Mouse (Mus musculus) embryo, embryonic 11 days (tissue): ENCODE results near the gene Pde6b.
A peak's percentile ranks its signal among the peaks of the same experiment; 100 is the strongest.

Source experiments
- DNase-seq: peaks from one replicate; pipeline ENCODE4 v3.0.0-alpha.2; 2015

The Pde6b gene

DNA sequence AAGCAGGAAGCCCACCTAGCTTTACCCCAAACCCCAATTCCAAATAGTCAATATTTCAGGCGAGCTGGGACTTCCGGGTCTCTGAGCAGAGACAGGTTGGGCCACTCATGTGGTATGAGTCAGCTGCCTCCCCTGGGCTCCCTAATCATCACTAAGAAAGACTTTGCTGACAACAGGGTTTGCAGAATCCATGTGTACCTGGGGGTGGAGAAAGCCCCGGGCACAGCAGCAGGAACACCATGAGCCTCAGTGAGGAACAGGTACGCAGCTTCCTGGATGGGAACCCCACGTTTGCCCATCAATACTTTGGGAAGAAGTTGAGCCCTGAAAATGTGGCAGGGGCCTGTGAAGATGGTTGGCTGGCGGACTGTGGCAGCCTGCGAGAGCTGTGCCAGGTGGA, at the start of gene Pde6b:
Gene Pde6b, plus strand, starts transcription at position 191 of the 400 bp plus-strand sequence.
- no peak for DNase-seq

DNA sequence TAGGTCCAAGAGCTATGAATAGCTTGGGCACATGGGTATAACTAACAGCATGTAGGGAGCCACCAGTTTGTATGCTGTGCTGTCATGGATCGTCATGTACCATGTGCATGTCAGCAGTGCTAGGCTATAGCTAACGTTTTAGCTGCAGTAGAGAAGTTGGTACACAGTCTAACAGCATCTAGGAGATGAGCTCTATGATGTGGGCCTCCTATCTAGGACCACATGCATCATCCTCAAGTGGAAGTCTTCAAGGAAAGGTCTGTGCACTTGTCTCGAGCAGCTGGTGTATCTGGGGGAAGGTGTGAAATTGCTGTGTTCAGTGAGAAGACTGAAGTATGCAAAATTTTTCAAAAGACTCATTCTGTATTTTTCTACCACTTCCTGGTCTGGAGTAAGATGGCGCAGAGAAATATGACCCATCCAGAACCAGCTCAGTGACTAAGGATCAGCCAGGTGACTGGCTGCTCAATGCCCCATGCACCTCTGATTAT, 44.5 kb upstream of the Pde6b start:
- DNase-seq, result no peak

- DNase-seq, result no peak
Measured at GRCm38 (mm10) chr5:108345313-108346071, 42.7 kb upstream of the Pde6b start.

DNA sequence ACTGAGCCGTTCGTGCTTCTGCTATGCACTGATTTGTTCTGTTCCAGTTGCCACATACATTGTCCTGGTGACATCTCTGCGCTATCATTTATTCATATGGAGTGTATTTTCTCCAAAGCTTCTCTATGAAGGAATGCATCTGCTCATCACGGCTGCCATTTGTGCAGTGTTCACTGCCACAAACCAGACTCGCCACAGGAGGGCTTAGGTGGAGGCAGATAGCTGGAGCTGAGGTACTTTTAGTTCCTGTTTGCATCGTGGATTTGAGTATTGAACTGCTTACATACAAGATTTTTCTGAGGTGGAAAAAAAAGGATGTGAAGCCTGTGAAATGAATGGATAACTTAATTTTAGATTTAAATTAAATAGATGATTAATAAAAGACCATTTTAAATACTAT, 40.3 kb upstream of the Pde6b start:
- DNase-seq, result no peak

DNA sequence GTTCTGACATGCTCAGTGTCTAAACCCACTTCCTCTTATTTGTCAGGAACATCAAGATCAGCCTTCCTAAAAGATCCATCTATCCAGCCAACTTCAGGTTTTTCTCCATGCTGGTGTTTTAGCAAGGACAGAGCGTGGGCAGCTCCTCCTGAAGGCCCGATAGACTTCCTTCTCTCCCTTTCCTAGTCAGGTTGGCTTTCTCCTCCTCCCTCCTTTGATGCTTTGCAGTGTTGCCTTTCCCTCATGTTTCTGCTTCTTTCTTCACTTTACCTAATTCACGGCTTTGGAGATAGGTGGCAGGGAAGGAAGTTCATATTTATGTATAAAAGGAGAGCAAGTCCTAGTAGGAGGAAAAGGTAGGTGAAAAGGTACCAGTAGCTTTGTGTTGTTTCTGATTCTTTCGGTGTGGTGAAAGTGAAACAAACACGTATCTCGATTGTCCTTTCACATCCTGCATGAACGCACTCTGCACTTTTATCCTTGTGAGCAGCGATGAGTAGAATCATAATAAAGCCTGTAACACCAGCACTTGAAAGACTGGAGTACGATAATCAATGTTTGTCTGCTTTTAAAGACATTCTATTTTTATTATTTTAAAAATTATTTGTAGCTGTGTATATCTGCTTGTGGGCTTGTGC, 38.6 kb upstream of the Pde6b start:
- DNase-seq, result no peak

GRCm38 (mm10) chr5:108354056-108354455, 34.1 kb upstream of the Pde6b start:
- DNase-seq, result no peak

DNA sequence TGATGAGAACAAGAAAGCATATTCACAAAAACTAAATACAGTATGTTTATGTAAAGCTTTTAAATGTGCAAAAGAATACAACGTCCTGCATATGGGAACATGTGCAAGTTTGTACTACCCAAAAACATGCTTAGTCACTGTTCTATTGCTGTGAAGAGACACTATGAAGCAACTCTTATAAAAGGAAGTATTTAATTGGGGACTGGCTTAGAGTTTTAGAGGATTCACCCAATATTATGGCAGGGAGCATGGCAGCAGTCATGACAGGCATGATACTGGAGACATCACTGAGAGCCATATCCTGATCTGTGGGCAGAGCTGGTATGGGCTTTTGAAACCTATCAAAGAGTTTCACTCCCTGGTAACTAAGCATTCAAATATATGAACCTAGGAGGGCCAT, 30.3 kb upstream of the Pde6b start:
- DNase-seq, result no peak

GRCm38 (mm10) chr5:108359491-108359890, 28.7 kb upstream of the Pde6b start:
- DNase-seq, result no peak

GRCm38 (mm10) chr5:108360211-108360610, 28.0 kb upstream of the Pde6b start:
- DNase-seq, result no peak

GRCm38 (mm10) chr5:108362330-108362729, 25.9 kb upstream of the Pde6b start:
- DNase-seq, result no peak

GRCm38 (mm10) chr5:108366328-108366983, 21.7 kb upstream of the Pde6b start:
- no peak for DNase-seq

- DNase-seq, result peak; percentile 66
Measured at GRCm38 (mm10) chr5:108366984-108367841, 21.0 kb upstream of the Pde6b start.

DNA sequence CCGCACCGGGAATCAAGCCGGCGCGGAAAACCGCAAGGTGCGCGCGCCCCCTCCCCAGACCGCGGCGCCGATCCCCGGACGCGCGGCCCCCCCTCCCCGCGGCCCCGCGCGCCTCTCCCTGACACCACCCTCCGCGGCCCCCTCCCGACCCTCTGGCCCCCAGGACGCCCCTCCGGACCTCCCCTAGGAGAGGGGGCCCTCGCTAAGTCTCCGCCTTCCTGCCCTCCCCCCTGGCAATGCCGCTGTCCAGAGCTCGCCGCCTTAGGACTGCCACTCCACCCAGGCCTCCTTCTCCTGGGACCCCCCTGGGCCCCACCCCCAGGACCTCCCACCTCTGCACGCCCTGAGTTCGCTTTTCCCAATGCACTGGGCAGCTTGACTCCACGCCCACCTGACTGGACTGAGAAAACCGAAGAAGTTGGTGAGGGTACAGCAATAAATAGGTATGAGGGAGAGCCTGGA, 20.3 kb upstream of the Pde6b start, which contains the start of gene Gm42517:
Gene Gm42517, minus strand, starts transcription at position 52 of the 462 bp plus-strand sequence.
- DNase-seq, result peak; percentile 7

DNA sequence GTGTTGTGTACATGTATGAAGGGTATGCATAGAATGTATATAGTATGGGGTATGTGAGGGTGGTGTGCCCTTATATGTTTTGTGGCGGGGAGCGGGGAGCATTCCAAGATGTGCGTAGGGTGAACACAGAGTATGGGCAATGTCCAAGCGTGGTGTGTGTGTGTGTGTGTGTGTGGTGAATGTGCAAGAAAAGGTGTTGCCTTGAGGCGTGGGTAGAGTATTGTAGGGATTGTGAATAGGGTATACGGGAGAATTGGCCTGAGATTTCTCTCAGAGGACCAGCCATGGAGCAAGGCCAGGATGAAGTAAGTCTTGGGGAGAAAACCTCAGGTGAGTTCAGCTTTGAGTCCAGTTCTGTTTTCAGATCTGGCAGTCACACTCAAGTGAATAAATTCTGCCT, 19.7 kb upstream of the Pde6b start:
- DNase-seq, result no peak

DNA sequence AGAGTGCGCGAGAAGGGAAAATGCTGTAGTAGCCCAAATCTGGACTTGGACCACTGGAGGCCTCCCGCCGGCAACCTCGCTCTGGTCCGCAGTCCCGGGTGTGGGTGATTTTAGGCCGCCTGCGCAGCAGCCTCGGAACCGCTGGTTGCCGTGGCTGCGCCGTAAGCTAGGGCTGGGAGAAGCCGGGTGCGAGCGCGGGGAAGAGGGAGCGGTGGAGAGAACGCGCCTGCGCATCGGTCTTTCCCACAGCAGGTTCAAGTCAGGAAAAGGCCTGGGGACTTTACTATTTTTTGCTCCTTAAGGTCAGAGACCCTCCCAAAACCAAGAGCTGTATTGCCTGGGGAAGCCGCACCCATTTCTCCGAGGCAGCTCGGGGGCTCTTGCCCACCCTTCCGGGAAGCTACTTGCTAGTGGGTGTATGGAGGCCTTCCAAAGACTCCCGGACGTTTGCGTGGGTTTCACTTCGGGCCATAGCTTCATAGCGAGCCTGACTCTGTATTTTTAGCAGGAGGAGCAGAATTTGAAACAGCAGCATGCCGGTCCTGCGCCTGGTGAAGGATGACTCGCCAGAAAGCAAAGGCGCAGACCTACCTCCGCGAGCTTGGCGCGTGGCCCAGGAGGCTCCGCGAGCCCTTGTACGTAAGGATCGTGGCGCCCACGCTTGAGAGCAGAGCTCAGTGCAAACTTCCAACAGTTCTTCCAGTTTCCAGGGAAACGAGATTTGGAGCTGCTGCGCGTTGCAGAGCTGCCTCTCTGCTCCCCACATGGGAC, 19.2 kb upstream of the Pde6b start:
- DNase-seq, result peak; percentile 55

- DNase-seq, result no peak
Measured at GRCm38 (mm10) chr5:108369964-108370363, 18.2 kb upstream of the Pde6b start.

DNA sequence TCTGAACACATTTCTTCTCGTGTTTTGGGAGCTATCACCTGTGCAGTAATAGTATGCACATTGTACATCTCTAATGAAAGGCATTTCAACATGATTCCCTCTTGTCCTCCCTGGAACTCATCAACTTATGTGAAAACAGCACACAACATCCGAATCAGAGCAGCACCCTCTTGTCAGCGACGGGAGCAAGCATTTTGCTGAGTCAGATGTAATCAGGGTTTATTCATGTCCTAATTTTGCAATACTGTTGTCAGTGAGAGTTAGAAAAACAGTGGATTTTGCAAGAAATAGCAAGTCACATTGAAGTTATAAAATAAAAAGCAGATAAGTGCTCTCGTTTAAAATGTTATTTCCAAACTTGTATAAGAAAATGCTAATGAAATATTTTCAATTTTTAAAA, 14.1 kb upstream of the Pde6b start:
- DNase-seq, result no peak

DNA sequence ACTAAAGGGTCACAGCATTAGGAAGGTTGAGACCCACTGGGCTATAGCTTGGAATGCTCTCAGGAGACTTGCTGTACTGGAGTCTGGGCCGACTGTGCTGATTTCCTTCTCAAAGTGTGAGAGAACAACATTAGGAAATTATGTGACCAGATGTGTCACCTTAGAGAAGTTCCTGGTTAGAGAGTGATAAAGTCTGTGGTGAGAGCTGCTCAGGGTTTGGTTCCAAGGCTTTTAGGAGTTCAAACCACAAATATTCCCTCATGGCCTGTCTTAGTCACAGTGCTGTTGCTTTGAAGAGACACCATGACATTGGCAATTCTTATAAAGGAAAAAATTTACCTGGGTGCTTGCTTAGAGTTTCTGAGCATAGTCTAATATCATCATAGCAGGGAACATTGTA, 12.1 kb upstream of the Pde6b start:
- no peak for DNase-seq

DNA sequence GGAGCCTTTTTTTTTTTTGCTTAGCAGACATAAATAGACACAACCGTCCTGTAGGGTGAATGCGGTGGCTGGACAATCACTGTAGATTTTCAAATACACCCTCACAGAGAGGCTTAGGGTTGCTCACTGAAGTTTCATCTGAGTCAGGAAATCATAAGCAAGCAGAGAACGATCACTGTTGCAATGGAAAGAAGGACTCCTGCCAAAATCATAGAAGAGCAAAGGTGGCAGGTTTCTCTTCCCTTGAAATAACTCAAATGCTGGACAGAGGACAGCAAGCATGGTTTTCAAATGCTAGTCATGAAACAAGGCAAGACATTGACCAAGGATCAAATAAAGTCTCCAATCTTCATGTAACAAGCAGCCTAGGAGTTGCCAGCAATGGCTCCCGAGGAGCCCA, 9.8 kb upstream of the Pde6b start:
- DNase-seq, result no peak

DNA sequence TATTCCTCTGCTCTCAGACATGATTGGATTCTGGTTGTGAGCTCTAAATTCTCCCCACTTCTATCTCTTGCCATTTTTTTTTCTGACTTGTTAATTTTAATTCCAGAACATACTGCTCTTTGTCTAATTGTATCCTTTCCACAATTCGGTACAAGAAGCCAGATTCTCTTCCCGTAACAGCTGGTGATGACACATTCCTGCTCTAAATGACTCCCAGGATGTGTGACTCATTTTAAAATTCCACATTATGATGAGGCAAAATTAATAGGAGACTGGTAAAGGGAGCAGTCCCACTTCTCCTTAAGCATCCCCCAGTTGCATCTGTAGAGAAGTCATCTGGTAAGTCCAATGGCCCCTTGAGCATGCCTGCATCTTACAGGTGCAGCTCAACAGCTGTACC, 2.6 kb upstream of the Pde6b start:
- no peak for DNase-seq

DNA sequence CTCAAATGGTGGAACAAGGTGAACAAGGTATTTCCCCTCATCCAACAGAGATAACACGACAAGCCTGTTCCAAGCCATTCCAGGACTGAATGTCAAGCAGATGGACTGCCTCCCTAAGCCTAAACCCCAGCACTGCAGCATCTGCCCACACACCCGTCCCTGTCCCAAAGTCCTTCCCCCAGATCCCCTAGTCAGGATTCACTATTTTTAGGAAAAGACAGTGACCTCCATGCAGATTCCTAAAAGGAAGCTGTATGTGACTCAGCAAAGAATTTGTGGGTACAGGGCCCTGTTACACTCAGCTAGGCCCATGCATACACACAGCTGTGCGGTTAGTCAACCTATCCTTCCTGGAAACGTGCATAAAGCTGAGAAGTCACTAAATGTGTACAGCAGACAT, 1.7 kb upstream of the Pde6b start:
- DNase-seq, result no peak

DNA sequence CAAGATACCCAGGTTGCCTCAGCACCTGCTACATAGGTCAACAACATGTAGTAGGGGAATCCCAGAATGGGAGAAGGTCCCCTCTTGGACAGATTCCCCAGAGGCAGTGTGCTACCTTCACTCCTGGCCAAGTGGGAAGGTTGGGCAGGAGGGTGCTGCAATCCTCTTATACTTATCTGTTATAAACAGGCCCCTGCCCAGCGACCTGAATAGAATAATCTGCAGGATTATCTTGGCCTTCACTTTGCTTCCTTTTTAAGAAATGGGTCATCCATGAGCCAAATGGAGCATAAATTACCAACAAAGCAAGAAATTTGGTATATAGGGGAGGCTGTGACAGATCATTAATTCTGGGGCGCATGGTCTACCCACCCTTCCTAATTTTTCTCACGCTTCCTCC, 1.6 kb downstream of the Pde6b start:
- DNase-seq, result no peak
